Mouse (Mus musculus) retina, postnatal 1 day (tissue): Measurements from ENCODE around the gene Pbrm1.

Experiments
- DNase-seq: peaks from one replicate; pipeline ENCODE4 v3.0.0-alpha.2; 2012

Gene Pbrm1

GRCm38 (mm10) chr14:31079313-31080028 lies 60.5 kb downstream of the Pbrm1 start:
- no peak for DNase-seq

GRCm38 (mm10) chr14:31081147-31081546 lies 62.2 kb downstream of the Pbrm1 start:
- no peak for DNase-seq

- no peak for DNase-seq
These were observed 68.5 kb downstream of the Pbrm1 start for GRCm38 (mm10) chr14:31087433-31087832.

- DNase-seq, result no peak
These were observed 69.6 kb downstream of the Pbrm1 start for GRCm38 (mm10) chr14:31088515-31088914.

GRCm38 (mm10) chr14:31089918-31090317 lies 71.0 kb downstream of the Pbrm1 start:
- no peak for DNase-seq

- no peak for DNase-seq
These were observed 86.2 kb downstream of the Pbrm1 start for GRCm38 (mm10) chr14:31105156-31105555.

- no peak for DNase-seq
These were observed 91.7 kb downstream of the Pbrm1 start for GRCm38 (mm10) chr14:31110613-31111012.

- no peak for DNase-seq
These were observed 93.2 kb downstream of the Pbrm1 start for GRCm38 (mm10) chr14:31112187-31112586.

- no peak for DNase-seq
These were observed 95.1 kb downstream of the Pbrm1 start for GRCm38 (mm10) chr14:31114011-31114410.

GRCm38 (mm10) chr14:31115522-31115921 lies 96.6 kb downstream of the Pbrm1 start:
- DNase-seq, result no peak

GRCm38 (mm10) chr14:31125106-31126075 lies 106.5 kb downstream of the Pbrm1 start:
- DNase-seq, result no peak

- DNase-seq, result no peak
These were observed 107.9 kb downstream of the Pbrm1 start for GRCm38 (mm10) chr14:31126826-31127225.

- peak; percentile 62 for DNase-seq
These were observed 109.3 kb downstream of the Pbrm1 start for GRCm38 (mm10) chr14:31128101-31128825.

GRCm38 (mm10) chr14:31128826-31129219 lies 109.9 kb downstream of the Pbrm1 start, which contains the start of gene Smim4:
Gene Smim4, minus strand, starts transcription at chr14:31128956.
- DNase-seq, result peak; percentile 100

GRCm38 (mm10) chr14:31129326-31130235 lies 110.6 kb downstream of the Pbrm1 start:
- DNase-seq, result no peak

- DNase-seq, result peak; percentile 97
These were observed 111.6 kb downstream of the Pbrm1 start, which contains the start of gene Nt5dc2 for GRCm38 (mm10) chr14:31130236-31131220. Gene Nt5dc2, plus strand, starts transcription at chr14:31131053.

- peak; percentile 57 for DNase-seq
These were observed 112.4 kb downstream of the Pbrm1 start for GRCm38 (mm10) chr14:31131272-31131821.

GRCm38 (mm10) chr14:31132031-31132430 lies 113.1 kb downstream of the Pbrm1 start:
- peak; percentile 37 for DNase-seq

GRCm38 (mm10) chr14:31132491-31132975 lies 113.6 kb downstream of the Pbrm1 start:
- no peak for DNase-seq
